Comparison of ENCODE assay signal across 12 mouse cellular contexts in genomic region chr10:19581844-19582582, GRCm38 (mm10). TPM values are rescaled to one million over a fixed set of nuclear protein-coding genes. Genes with fewer than 3 reads are reported as not detected.
A peak's percentile ranks its signal among the peaks of the same experiment; 100 is the strongest.
DNase-seq lines count a peak whose midpoint lies in the region; ATAC-seq and TF ChIP-seq lines count a peak whose summit lies in the region.
"Had no signal": no experiment of that assay in that cellular context is flagged by ENCODE, and none has a peak within 500 bp of the region (broad histone marks: within the 10 kb centered on the region; RNA-seq: fewer than 3 reads in every experiment).

No protein-coding gene starts in this region.

- 38% methylated on average over 8 of the region's 9 CpGs for WGBS in lung, postnatal 0 days
- WGBS in liver, embryonic 15.5 days (ENCODE audit: insufficient replicate concordance), result 13% methylated on average over 9 of the region's 9 CpGs
- 80% methylated on average over 9 of the region's 9 CpGs for WGBS in hindbrain, postnatal 0 days

- peak; percentile 53 for DNase-seq in lung, postnatal 0 days (ENCODE audit: low spot score)
- DNase-seq in lung, postnatal 4 days, result no peak
- DNase-seq in T-cell, adult 2 months (ENCODE audit: low spot score), result peak; percentile 86
- DNase-seq in thymus, postnatal 10 days (ENCODE audit: low spot score in 2 of 2), result peak; percentile 49
- DNase-seq in hindbrain, postnatal 0 days (ENCODE audit: low spot score), result no peak
- DNase-seq in embryo, embryonic 11 days, result no peak
- DNase-seq: cerebellum, postnatal 36 days had no signal

- no peak overlapping the region for H3K9ac ChIP-seq in lung, postnatal 0 days (replicated peaks; ENCODE audit: low read depth)
- no peak overlapping the region for H3K9ac ChIP-seq in liver, embryonic 15.5 days
- H3K9ac ChIP-seq in hindbrain, postnatal 0 days (replicated peaks; ENCODE audit: low read length), result no peak overlapping the region
- H3K9ac ChIP-seq: hindbrain, embryonic 15.5 days had no signal

- no peak for TF ChIP-seq EP300 in lung, postnatal 0 days (IDR thresholded peaks at IDR 0.05)

- H3K4me2 ChIP-seq in lung, postnatal 0 days (replicated peaks; ENCODE audit: low read depth, low read length), result no peak overlapping the region
- H3K4me2 ChIP-seq in liver, embryonic 15.5 days, result no peak overlapping the region
- no peak overlapping the region for H3K4me2 ChIP-seq in hindbrain, postnatal 0 days (ENCODE audit: low read depth, low read length)
- H3K4me2 ChIP-seq: hindbrain, embryonic 15.5 days had no signal

- TF ChIP-seq CTCF in lung, postnatal 0 days (IDR thresholded peaks at IDR 0.05), result no peak
- TF ChIP-seq CTCF in hindbrain, postnatal 0 days (IDR thresholded peaks at IDR 0.05; ENCODE audit: low read depth), result no peak

- no peaks in the 10 kb centered on the region for H3K36me3 ChIP-seq in lung, postnatal 0 days (ENCODE audit: insufficient read depth, low read length)
- H3K36me3 ChIP-seq in liver, embryonic 15.5 days (replicated peaks), result no peaks in the 10 kb centered on the region
- no peaks in the 10 kb centered on the region for H3K36me3 ChIP-seq in hindbrain, postnatal 0 days (ENCODE audit: insufficient read depth, low read length)
- H3K36me3 ChIP-seq: hindbrain, embryonic 15.5 days had no signal

- no peaks in the 10 kb centered on the region; the same call in 1 of the 2 replicates for H3K4me1 ChIP-seq in lung, postnatal 0 days (ENCODE audit: insufficient read depth, low read depth, low read length)
- peaks cover 40% of the 10 kb centered on the region for H3K4me1 ChIP-seq in liver, embryonic 15.5 days (replicated peaks)
- H3K4me1 ChIP-seq in hindbrain, postnatal 0 days (ENCODE audit: insufficient read depth, low read length), result no peaks in the 10 kb centered on the region
- H3K4me1 ChIP-seq: hindbrain, embryonic 15.5 days had no signal

- H3K4me3 ChIP-seq in lung, postnatal 0 days (ENCODE audit: low read depth, low read length), result no peak overlapping the region
- no peak overlapping the region for H3K4me3 ChIP-seq in liver, embryonic 15.5 days (replicated peaks)
- no peak overlapping the region for H3K4me3 ChIP-seq in hindbrain, postnatal 0 days (ENCODE audit: low read length)
- H3K4me3 ChIP-seq: hindbrain, embryonic 15.5 days had no signal

- peak; percentile 33; the same call in 1 of the 2 replicates for ATAC-seq in lung, postnatal 0 days
- no peak for ATAC-seq in liver, embryonic 15.5 days (ENCODE audit: insufficient read depth)
- ATAC-seq in hindbrain, postnatal 0 days, result no peak
- no peak for ATAC-seq in granulocyte monocyte progenitor cell, adult 5-6 weeks (replicated peaks; ENCODE audit: poor library complexity, severe bottlenecking)

- no peaks in the 10 kb centered on the region for H3K9me3 ChIP-seq in lung, postnatal 0 days (ENCODE audit: low read length)
- H3K9me3 ChIP-seq in liver, embryonic 15.5 days (replicated peaks), result no peaks in the 10 kb centered on the region
- H3K9me3 ChIP-seq in hindbrain, postnatal 0 days (ENCODE audit: low read length), result no peaks in the 10 kb centered on the region
- H3K9me3 ChIP-seq: hindbrain, embryonic 15.5 days had no signal

- H3K27me3 ChIP-seq in lung, postnatal 0 days (replicated peaks; ENCODE audit: insufficient read depth, low read length), result no peaks in the 10 kb centered on the region
- no peaks in the 10 kb centered on the region for H3K27me3 ChIP-seq in liver, embryonic 15.5 days
- no peaks in the 10 kb centered on the region for H3K27me3 ChIP-seq in hindbrain, postnatal 0 days (ENCODE audit: insufficient read depth, low read length)
- H3K27me3 ChIP-seq: hindbrain, embryonic 15.5 days had no signal

- H3K27ac ChIP-seq in lung, postnatal 0 days (ENCODE audit: low read length), result no peak overlapping the region
- H3K27ac ChIP-seq in liver, embryonic 15.5 days (replicated peaks), result peak overlapping the region; percentile 61; the same call in 1 of the 2 replicates
- no peak overlapping the region for H3K27ac ChIP-seq in hindbrain, postnatal 0 days
- H3K27ac ChIP-seq: hindbrain, embryonic 15.5 days had no signal

RNA-seq across cellular contexts. Expression of gene Ifngr1, which starts 9.7 kb away (rescaled TPM):
- polyA plus RNA-seq in lung, postnatal 0 days (2015; fragmentation: Nextera tagmentation; extraction: Ambion mirVana), result 138 and 159 TPM in 2 replicates
- polyA plus RNA-seq in liver, embryonic 15.5 days (2015; fragmentation: Nextera tagmentation; extraction: Ambion mirVana), result 41.9 and 44.0 TPM in 2 replicates
- total RNA-seq in hindbrain, postnatal 0 days (2014; rRNA removed), result 15.2 and 18.1 TPM in 2 replicates
- 28.3 and 31.8 TPM in 2 replicates for polyA plus RNA-seq in hindbrain, postnatal 0 days (2015; fragmentation: Nextera tagmentation; extraction: Ambion mirVana)
- total RNA-seq in granulocyte monocyte progenitor cell, adult 5-6 weeks (2014; fragmentation: Nextera tagmentation), result 255 and 265 TPM in 2 replicates
- 355 and 356 TPM in 2 replicates for total RNA-seq in granulocyte monocyte progenitor cell, adult 5-6 weeks (2017)

RNA-seq across cellular contexts. Expression of gene Il22ra2, which starts 39.8 kb away (rescaled TPM):
- polyA plus RNA-seq in lung, postnatal 0 days (2015; fragmentation: Nextera tagmentation; extraction: Ambion mirVana), result 0.05 and 0.12 TPM in 2 replicates
- 0.05 TPM in 1 of 2 replicates, not detected in the other for polyA plus RNA-seq in liver, embryonic 15.5 days (2015; fragmentation: Nextera tagmentation; extraction: Ambion mirVana)
- total RNA-seq in hindbrain, postnatal 0 days (2014; rRNA removed), result not detected in 2 replicates
- not detected in 2 replicates for polyA plus RNA-seq in hindbrain, postnatal 0 days (2015; fragmentation: Nextera tagmentation; extraction: Ambion mirVana)
- 4.4 and 4.6 TPM in 2 replicates for total RNA-seq in granulocyte monocyte progenitor cell, adult 5-6 weeks (2014; fragmentation: Nextera tagmentation)
- 3.2 and 6.5 TPM in 2 replicates for total RNA-seq in granulocyte monocyte progenitor cell, adult 5-6 weeks (2017)
- total RNA-seq: liver, adult 2 months had no signal
- polyA plus RNA-seq: hindbrain, embryonic 15.5 days; liver, adult 2 months; stomach, embryonic 14.5 days had no signal

Comparison
In these comparisons a context has a peak if more than half of its experiments do, and no peak if none do; other contexts are left out.
1. DNase-seq: peak in lung, postnatal 0 days (single experiment), T-cell, adult 2 months (single experiment) and thymus, postnatal 10 days (2 of 2); none in lung, postnatal 4 days (0 of 2), hindbrain, postnatal 0 days (single experiment) and embryo, embryonic 11 days (single experiment).